Mouse (Mus musculus) lung, postnatal 10 days (tissue): Measurements from ENCODE around the gene Tuba1c.

Experiments used
- DNase-seq: peaks from one replicate; pipeline ENCODE4 v3.0.0; 2021

Tuba1c gene

GRCm38 (mm10) chr15:98997938-98998774 is 31.5 kb upstream of the Tuba1c start:
- no peak for DNase-seq

DNA sequence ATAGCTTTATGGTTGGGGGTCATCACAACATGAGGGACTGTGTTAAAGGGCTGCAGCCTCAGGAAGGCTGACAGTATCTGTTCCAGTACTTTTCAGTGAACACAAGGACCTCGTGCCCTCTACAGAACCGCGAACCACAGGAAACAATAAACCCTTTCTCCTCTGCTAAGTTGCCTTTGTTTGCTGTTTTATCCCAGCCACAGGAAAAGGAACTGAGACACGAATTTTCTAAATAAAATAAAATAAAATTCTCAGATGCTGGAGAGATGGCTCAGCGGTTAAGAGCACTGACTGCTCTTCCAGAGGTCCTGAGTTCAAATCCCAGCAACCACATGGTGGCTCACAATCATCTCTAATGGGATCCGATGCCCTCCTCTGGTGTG is 30.9 kb upstream of the Tuba1c start:
- no peak for DNase-seq

- peak; percentile 80 for DNase-seq
These were observed 29.0 kb upstream of the Tuba1c start for GRCm38 (mm10) chr15:99000535-99001283.

DNA sequence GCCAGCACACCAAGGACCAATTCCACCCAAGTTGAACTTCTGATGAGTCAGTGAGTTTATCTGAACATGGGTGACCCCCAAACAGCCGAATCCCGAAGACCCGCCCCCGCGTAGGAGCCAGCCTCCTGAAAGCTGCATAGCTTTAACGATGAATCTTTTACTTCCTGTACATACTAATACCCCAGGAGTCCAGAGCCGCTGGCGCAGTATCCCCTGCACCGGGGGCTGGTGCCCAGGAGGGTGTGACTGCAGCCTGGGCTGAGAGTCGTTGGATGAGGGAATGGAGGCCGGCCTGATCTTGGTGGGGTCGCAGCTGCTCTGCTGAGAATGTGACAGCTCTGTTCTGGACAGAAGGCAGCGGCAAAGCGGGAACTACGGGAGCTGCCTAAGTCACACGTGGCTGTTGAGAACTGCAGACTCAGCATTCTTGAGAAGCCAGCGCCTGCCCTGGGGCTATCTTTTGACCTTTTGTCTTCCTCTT is 28.2 kb upstream of the Tuba1c start:
- no peak for DNase-seq

GRCm38 (mm10) chr15:99003600-99003999 is 26.1 kb upstream of the Tuba1c start:
- DNase-seq: no peak

- peak; percentile 49 for DNase-seq
These were observed 20.9 kb upstream of the Tuba1c start for GRCm38 (mm10) chr15:99008801-99009241.

- no peak for DNase-seq
These were observed 18.8 kb upstream of the Tuba1c start for GRCm38 (mm10) chr15:99010896-99011295.

DNA sequence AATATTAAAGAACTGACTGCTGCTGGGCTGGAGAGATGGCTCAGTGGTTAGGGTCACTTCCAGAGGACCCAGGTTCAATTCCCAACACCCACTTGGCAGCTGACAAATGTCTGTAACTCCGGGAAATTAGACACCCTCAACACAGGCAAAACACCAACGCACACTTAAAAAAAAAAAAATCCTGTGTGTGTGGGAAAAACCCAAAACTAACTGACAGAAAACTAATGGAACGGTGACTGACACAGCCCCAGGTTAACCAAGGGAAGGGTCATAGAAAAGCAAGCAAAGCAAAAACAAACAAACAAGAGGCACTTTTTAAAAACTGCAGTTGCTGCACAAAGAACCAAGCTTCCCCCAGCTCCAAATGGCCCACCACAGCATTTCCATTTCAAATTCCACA is 17.7 kb upstream of the Tuba1c start:
- no peak for DNase-seq

GRCm38 (mm10) chr15:99014496-99015030 is 15.1 kb upstream of the Tuba1c start:
- DNase-seq: no peak

- DNase-seq: no peak
These were observed 12.3 kb upstream of the Tuba1c start for GRCm38 (mm10) chr15:99017355-99017761.

GRCm38 (mm10) chr15:99017986-99018385 is 11.7 kb upstream of the Tuba1c start:
- DNase-seq: no peak

GRCm38 (mm10) chr15:99018630-99019029 is 11.1 kb upstream of the Tuba1c start:
- DNase-seq: no peak

DNA sequence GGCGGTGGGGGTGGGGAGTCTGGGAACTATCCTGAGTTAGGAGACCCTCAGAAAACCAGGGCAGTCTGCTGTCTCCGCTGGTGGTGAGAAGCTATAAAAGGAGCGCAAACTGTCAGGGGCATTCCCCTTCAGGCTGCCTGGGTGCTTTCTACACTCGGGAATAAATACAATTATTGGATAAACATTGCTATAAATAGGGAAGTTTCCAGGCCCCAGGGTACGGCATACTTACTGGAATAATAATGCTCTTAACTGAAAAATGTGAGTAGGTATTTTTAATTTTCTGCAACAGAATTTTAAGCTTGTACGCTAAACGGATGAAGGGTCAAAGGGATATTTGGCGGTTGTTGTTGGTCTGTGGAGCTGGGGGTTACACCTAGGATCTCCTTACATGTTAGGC is 10.3 kb upstream of the Tuba1c start:
- DNase-seq: no peak

DNA sequence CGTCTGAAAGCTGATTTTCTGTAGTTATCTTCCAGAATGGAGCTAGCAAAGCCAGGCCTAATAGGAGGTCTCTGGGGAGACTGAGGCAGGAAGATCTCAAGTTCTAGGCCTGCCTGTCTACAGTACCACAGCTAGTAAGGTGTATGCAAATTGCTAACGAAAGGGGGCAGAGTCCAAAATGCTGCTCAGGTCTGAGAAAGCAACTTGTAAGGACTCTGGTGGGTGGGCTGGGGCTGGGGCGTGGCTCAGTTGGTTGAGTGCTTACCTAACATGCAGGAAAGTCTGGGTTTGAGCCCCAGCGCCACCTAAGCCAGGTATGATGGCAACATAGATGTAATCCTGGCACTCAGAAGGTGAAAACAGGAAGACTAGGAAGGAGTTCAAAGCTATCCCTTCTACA is 9.5 kb upstream of the Tuba1c start:
- no peak for DNase-seq

- no peak for DNase-seq
These were observed 8.4 kb upstream of the Tuba1c start for GRCm38 (mm10) chr15:99021255-99021654.

- peak; percentile 87 for DNase-seq
These were observed 4.9 kb upstream of the Tuba1c start for GRCm38 (mm10) chr15:99024668-99025314.

- no peak for DNase-seq
These were observed 4.3 kb upstream of the Tuba1c start for GRCm38 (mm10) chr15:99025414-99025813.

- DNase-seq: no peak
These were observed 3.4 kb upstream of the Tuba1c start for GRCm38 (mm10) chr15:99026259-99026658.

GRCm38 (mm10) chr15:99027116-99027515 is 2.6 kb upstream of the Tuba1c start:
- DNase-seq: no peak

DNA sequence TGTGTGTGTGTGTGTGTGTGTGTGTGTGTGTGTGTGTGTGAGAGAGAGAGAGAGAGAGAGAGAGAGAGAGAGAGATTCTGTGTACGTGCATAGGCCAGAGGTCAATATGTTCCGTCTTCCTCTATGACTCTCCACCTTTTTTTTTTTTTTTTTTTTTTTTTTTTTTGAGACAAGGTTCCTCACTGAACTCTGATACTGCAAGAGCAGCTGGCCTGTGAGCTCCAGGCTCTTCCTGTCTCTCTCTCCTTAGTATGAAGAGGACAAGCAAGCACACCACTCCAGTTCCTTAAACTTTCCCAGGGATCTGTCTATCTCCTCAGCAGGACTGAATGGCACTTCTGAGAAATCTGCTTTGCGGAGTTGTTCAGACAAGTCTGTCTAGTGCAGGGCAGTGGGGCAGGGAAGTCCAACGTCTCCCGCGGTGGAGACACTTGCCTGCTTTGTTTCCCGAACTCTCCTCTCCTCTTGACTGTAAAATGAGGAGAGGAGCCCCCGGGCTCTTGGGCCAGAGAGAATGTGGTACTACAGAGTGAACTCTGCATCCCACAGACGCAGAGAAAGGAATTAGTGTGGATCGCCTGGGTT is 725 bp upstream of the Tuba1c start:
- DNase-seq: no peak

- peak; percentile 60 for DNase-seq
These were observed 1.1 kb downstream of the Tuba1c start for GRCm38 (mm10) chr15:99030585-99031387.

- no peak for DNase-seq
These were observed 1.6 kb downstream of the Tuba1c start for GRCm38 (mm10) chr15:99031388-99031675.
